Comparison of ENCODE assay signal across 8 mouse cellular contexts in genomic region chr10:18234560-18235401, GRCm38 (mm10). TPM values are rescaled to one million over a fixed set of nuclear protein-coding genes. Genes with fewer than 3 reads are reported as not detected.
DNase-seq lines count a peak whose midpoint lies in the region; ATAC-seq lines count a peak whose summit lies in the region.

TSS of gene Ccdc28a (minus strand) at chr10:18234998.

- peak; percentile 94 for ATAC-seq in megakaryocyte progenitor cell, adult 5-6 weeks (replicated peaks; ENCODE audit: poor library complexity)

- DNase-seq in adipocyte (ENCODE audit: low spot score) = peak; percentile 94
- peak; percentile 97 for DNase-seq in embryo, embryonic 10 days (ENCODE audit: low spot score)
- peak; percentile 93 for DNase-seq in gastrocnemius, postnatal 10 days
- DNase-seq in induced T-regulatory cell, adult 2 months (ENCODE audit: low read depth) = peak; percentile 98
- DNase-seq in left cerebral cortex, adult 9 months (ENCODE audit: low spot score in 2 of 2) = peak; percentile 92 to 96
- peak; percentile 92 for DNase-seq in right cerebral cortex, postnatal 14 days
- peak; percentile 91 for DNase-seq in urinary bladder, postnatal 36 days (ENCODE audit: low spot score in 2 of 2)

RNA-seq across cellular contexts. Expression of gene Ccdc28a, which starts in this region (rescaled TPM):
- total RNA-seq in gastrocnemius, postnatal 10 days (2021) = 1 to 10 TPM; 5.4 to 5.8 TPM
- 6.2 and 11.1 TPM in 2 replicates for total RNA-seq in megakaryocyte progenitor cell, adult 5-6 weeks (2015)
- total RNA-seq in megakaryocyte progenitor cell, adult 5-6 weeks (2017) = 5.1 and 9.3 TPM in 2 replicates

Comparison
In these comparisons a context has a peak if more than half of its experiments do, and no peak if none do; other contexts are left out.
1. Peak in every context shown above with its lines: DNase-seq and ATAC-seq.